Mouse (Mus musculus) kidney, embryonic 16.5 days (tissue): Measurements from ENCODE around the gene Slit1. TPM values are rescaled to one million over a fixed set of nuclear protein-coding genes. Genes with fewer than 3 reads are reported as not detected.

Experiments
- ATAC-seq: fragments of 200-750 bp; cut with Nextera tagmentation; 2 replicates; pipeline ENCODE4 v1.8.0; 2017; ENCODE audit warnings: moderate TSS enrichment; ENCODE audit not compliant: low FRiP score, low TSS enrichment
- H3K27ac ChIP-seq: fragments of 300-500 bp; sonication (generic); 2 replicates; pipeline ENCODE4 v1.5.1; 2014; ENCODE audit warnings: low read length
- H3K27me3 ChIP-seq: fragments of 300-500 bp; sonication (generic); 2 replicates; pipeline ENCODE4 v1.6.1; 2014; ENCODE audit warnings: low read length, control low read depth, mixed read lengths; ENCODE audit not compliant: insufficient read depth
- H3K36me3 ChIP-seq: fragments of 300-500 bp; sonication (generic); 2 replicates; pipeline ENCODE4 v1.6.1; 2014; ENCODE audit warnings: low read length, control low read depth, mixed read lengths; ENCODE audit not compliant: insufficient read depth
- H3K4me1 ChIP-seq: fragments of 300-500 bp; sonication (generic); 2 replicates; pipeline ENCODE4 v1.6.1; 2014; ENCODE audit warnings: low read length, control low read depth, mixed read lengths; ENCODE audit not compliant: insufficient read depth
- H3K4me2 ChIP-seq: fragments of 300-500 bp; sonication (generic); replicated peaks from 2 replicates; pipeline ENCODE4 v1.6.1; 2014; ENCODE audit warnings: low read depth, low read length
- H3K4me3 ChIP-seq: fragments of 300-500 bp; sonication (generic); 2 replicates; pipeline ENCODE4 v1.5.1; 2014; ENCODE audit warnings: mild to moderate bottlenecking, low read length
- H3K9ac ChIP-seq: fragments of 300-500 bp; sonication (generic); replicated peaks from 2 replicates; pipeline ENCODE4 v1.6.1; 2014; ENCODE audit warnings: low read length
- H3K9me3 ChIP-seq: fragments of 300-500 bp; sonication (generic); 2 replicates; pipeline ENCODE4 v1.6.1; 2016; ENCODE audit warnings: low read length, control low read depth
- WGBS: fragments of 180-500 bp; shearing (Covaris S2); extraction: QIAGEN DNeasy Blood & Tissue Kit; methylation state at CpG from one replicate; pipeline ENCODE4 v1.1.7; 2014; 5-methylcytosine and 5-hydroxymethylcytosine counted together
- microRNA-seq: library from miRNA; unstranded; fragments of <30 nt; microRNA quantifications from one replicate; pipeline ENCODE4, GENCODE M21; 2016
- polyA plus RNA-seq: library from polyadenylated mRNA; unstranded; fragments of >200 nt; fragmentation: Nextera tagmentation; extraction: Ambion mirVana; gene quantifications from 2 replicates; pipeline ENCODE4 v1.2.1, GENCODE M21; 2015

Gene Slit1
- polyA plus RNA-seq, 1 experiment from 2014 or later: 6.4 TPM

DNA sequence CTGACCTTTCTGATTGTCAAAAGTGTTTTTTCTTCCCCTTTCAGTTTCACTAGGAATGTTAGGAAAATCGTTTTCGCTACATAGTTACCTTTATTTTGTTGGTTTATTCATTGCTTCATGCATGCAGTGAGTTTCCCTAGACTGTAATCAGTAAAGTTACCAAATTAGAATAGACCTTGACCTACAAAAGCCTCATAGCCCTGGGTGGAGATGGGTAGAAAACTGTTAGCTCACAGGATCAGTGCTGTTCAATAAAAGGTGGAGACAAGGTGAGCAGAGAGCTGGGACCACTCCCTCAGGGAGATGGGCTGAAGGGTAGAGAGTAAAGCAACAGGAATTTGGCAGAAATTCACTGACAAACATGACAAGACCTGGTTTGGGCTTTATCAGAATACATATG lies 169.8 kb downstream of the Slit1 start:
- 83% methylated on average over 2 of the region's 2 CpGs for WGBS
- peaks cover 6% of the 10 kb centered on the region; the same call in 1 of the 2 replicates for H3K4me1 ChIP-seq
- H3K9ac ChIP-seq: no peak overlapping the region
- H3K4me2 ChIP-seq: no peak overlapping the region
- H3K36me3 ChIP-seq: no peaks in the 10 kb centered on the region
- no peaks in the 10 kb centered on the region for H3K9me3 ChIP-seq
- no peak overlapping the region for H3K27ac ChIP-seq
- no peaks in the 10 kb centered on the region for H3K27me3 ChIP-seq
- no peak overlapping the region for H3K4me3 ChIP-seq
- ATAC-seq: no peak

DNA sequence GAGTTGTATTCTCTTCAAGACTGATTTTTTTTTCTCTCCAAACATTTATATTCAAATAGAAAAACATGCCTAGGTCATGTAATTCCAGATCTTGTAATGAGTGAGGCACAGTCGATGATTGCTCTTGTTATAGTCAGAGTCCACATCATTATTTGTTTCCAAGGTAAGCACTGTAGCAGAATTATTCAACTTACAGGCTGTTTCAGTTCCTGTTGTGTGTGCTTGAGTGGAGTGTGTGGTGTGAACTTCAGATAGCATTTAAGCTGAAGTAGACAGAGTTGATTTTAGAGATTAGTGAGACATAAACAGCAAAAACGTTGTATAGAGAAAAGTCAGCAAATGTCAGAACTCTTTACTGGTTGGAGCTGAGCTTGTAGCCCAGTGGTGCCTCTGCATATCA lies 174.7 kb downstream of the Slit1 start:
- Histone ChIP-seq H3K27ac (no peak overlapping the region), H3K4me2 (no peak overlapping the region), H3K27me3 (no peaks in the 10 kb centered on the region), H3K4me1 (no peaks in the 10 kb centered on the region), H3K36me3 (no peaks in the 10 kb centered on the region), H3K9ac (no peak overlapping the region), H3K4me3 (no peak overlapping the region), H3K9me3 (no peaks in the 10 kb centered on the region)
- 64% methylated on average over 2 of the region's 2 CpGs for WGBS
- no peak for ATAC-seq

DNA sequence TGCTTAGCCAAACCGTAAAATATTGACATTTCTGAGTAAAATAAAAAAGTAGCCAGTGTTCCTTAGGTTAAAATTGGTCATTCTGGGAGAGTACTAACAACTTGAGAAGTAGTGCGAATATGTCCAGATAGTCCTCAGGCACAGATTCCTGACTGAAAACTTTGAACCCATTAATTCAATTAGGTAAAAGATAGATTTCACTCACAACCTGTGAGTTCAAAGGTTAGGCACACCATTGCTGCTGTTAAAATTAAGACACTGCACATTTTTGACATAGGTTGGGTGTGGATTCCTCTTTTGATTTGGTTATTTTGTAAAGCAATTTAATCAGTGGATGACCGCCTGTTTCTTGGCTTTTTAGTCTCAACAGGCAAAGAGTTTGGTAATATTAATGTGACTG lies 182.6 kb downstream of the Slit1 start:
- Histone ChIP-seq H3K9me3 (no peaks in the 10 kb centered on the region), H3K4me3 (no peak overlapping the region), H3K9ac (no peak overlapping the region), H3K36me3 (peaks cover 14% of the 10 kb centered on the region), H3K4me1 (no peaks in the 10 kb centered on the region), H3K27ac (no peak overlapping the region), H3K4me2 (no peak overlapping the region), H3K27me3 (no peaks in the 10 kb centered on the region)
- no peak for ATAC-seq
- WGBS: 87% methylated on average over 3 of the region's 3 CpGs

DNA sequence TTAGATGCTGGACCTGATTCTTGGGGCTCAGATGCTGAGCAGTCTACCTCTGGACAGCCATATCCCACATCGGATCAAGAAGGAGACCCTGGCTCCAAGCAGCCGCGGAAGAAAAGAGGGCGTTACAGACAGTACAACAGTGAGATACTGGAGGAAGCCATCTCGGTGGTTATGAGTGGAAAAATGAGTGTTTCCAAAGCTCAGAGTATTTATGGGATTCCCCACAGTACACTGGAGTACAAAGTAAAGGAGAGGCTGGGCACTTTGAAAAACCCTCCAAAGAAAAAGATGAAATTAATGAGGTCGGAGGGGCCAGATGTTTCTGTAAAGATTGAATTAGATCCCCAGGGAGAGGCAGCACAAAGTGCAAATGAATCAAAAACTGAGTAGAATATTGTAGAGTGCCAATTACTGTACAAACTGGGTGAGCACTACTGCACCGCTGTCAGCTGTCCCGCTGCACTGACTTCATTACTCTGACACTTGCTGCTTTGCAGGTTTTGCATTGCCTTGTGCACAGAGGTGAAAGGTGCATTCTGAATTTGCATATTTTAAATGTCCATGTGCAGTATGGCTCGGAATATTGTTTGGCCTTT lies 184.5 kb downstream of the Slit1 start:
- H3K4me2 ChIP-seq: no peak overlapping the region
- no peak for ATAC-seq
- WGBS: 88% methylated on average over 9 of the region's 9 CpGs
- no peaks in the 10 kb centered on the region for H3K9me3 ChIP-seq
- H3K36me3 ChIP-seq: peaks cover 18% of the 10 kb centered on the region
- no peak overlapping the region for H3K27ac ChIP-seq
- H3K27me3 ChIP-seq: no peaks in the 10 kb centered on the region
- H3K4me1 ChIP-seq: no peaks in the 10 kb centered on the region
- H3K4me3 ChIP-seq: no peak overlapping the region
- no peak overlapping the region for H3K9ac ChIP-seq

DNA sequence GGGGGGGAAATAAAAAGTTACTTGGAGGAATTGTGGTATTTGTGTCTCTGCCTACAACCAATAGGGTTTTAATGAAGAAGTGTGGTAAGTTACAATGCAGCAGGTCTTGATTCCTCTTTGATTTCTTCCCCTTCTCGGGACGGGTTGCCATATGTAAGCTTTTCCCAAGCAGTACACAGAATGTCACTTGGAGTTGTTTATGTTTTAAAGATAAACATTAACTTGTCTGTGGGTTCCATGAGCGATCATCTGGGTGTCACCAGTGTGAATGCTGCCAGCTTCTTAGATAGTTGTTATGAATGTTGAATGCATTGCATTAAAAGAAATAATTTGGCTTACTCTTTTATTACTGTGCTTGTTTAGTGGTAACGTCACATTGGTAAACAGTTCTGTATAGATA lies 186.0 kb downstream of the Slit1 start:
- H3K4me1 ChIP-seq: no peaks in the 10 kb centered on the region
- H3K36me3 ChIP-seq: peaks cover 22% of the 10 kb centered on the region
- no peak overlapping the region for H3K4me3 ChIP-seq
- 76% methylated on average over 4 of the region's 4 CpGs for WGBS
- H3K4me2 ChIP-seq: no peak overlapping the region
- H3K27me3 ChIP-seq: no peaks in the 10 kb centered on the region
- H3K27ac ChIP-seq: no peak overlapping the region
- H3K9ac ChIP-seq: no peak overlapping the region
- ATAC-seq: no peak
- H3K9me3 ChIP-seq: no peaks in the 10 kb centered on the region

DNA sequence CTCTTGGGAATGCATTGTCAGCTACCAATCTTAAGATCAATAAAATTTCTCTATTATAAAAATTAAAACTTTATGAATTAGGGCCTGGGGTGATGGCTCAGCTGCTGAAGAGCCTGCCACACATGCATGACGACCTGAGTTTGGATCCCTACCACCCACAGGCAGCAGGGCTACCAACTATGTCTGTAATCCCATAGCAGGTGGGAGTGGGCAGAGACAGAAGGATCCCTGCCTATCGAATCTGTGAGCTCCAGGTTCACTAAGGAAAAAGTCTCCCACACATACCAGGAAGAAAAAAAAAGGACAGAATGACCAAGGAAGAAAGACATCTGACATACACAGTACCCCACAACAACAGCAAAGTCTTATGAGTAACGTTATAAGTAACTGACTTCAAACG lies 186.5 kb downstream of the Slit1 start:
- Histone ChIP-seq H3K27me3 (no peaks in the 10 kb centered on the region), H3K4me1 (no peaks in the 10 kb centered on the region), H3K4me2 (no peak overlapping the region), H3K9me3 (no peaks in the 10 kb centered on the region), H3K9ac (no peak overlapping the region), H3K27ac (no peak overlapping the region), H3K36me3 (peaks cover 25% of the 10 kb centered on the region), H3K4me3 (no peak overlapping the region)
- no peak for ATAC-seq
- WGBS: 83% methylated on average over 4 of the region's 4 CpGs

Small RNA genes within 50 kb of the gene (microRNA-seq; reads per million reads assigned to microRNA genes)
- not detected for gene Mir8091

Other genes with a start within 250 kb of the Slit1 start
- gene Gm340, start 161.3 kb downstream of the Slit1 start, polyA plus RNA-seq: 1.9 and 2.4 TPM in 2 replicates
- 28.0 and 31.1 TPM in 2 replicates for gene Arhgap19, start 58.4 kb upstream of the Slit1 start, polyA plus RNA-seq
- 6.2 and 6.5 TPM in 2 replicates for gene Frat1, start 86.3 kb upstream of the Slit1 start, polyA plus RNA-seq
- gene Frat2, start 104.5 kb upstream of the Slit1 start, polyA plus RNA-seq: 3.7 and 4.7 TPM in 2 replicates
- gene Rrp12, start 152.5 kb upstream of the Slit1 start, polyA plus RNA-seq: 16.9 and 18.8 TPM in 2 replicates
- 823 and 859 TPM in 2 replicates for gene Pgam1, start 168.3 kb upstream of the Slit1 start, polyA plus RNA-seq
- 74.0 and 78.8 TPM in 2 replicates for gene Exosc1, start 189.8 kb upstream of the Slit1 start, polyA plus RNA-seq
- gene Zdhhc16, start 189.8 kb upstream of the Slit1 start, polyA plus RNA-seq: 89.1 and 94.4 TPM in 2 replicates
- gene Mms19, start 237.5 kb upstream of the Slit1 start, polyA plus RNA-seq: 41.1 and 45.6 TPM in 2 replicates
- gene Ubtd1, start 238.1 kb upstream of the Slit1 start, polyA plus RNA-seq: 35.9 and 37.8 TPM in 2 replicates